Mouse (Mus musculus): Measurements from ENCODE around the gene Rin2.

DNA sequence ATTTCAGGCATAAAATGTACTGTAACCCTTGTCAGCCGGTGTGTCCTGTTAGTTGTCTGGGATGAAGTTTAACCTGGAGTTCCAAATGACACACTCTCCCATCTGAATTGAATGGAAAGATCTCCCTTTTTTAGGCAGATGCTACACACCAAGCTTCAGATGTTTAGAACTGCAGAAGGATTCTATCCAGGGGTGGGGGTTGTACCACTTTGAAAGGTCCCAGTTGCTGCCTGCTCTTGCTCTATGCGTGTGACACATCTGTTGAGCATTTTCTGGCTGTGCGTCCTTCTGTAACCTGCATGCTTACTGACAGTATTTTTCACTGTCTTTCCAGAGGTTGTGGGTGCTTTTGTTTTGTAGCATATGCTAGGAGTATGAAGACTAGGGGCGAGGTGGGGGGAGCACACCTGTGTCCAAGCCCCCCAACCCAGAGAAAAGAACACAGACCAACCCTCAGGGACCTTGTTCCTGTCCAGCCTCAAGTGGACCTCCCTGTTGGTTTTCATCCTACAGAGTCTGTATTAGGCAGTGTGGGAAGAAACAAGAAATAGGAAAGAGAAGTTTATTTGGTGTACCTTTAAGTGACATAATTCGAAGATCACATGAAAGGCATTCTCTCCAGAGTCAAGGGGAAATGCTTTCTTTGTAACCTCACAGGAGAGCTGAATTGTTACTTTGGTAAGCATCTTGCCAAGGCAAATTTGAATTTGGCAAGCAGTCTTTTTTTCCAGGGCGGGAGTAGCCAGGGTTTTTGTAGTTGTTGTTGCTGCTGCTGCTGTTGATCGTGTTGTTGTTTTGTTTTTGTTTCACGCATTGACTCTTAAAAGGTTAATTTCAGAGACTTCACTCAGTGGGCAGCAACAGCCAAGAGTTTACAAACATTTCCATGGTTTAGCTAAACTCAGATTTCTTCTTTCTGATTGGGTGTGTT, 186.4 kb downstream of the Rin2 start:
- TF ChIP-seq CTCF (IDR thresholded peaks at IDR 0.05; ENCODE audit: control insufficient read depth, insufficient read depth, low read length), result no peak
- TF ChIP-seq POLR2A (IDR thresholded peaks at IDR 0.05; ENCODE audit: borderline replicate concordance, control insufficient read depth, low read depth, low read length), result no peak
